Mouse (Mus musculus): ENCODE measurements around the gene Dnajc19. TPM values are rescaled to one million over a fixed set of nuclear protein-coding genes. Genes with fewer than 3 reads are reported as not detected.
"Not testable (repeated sequence)": the region's sequence is repeated elsewhere in the genome, so short reads cannot be mapped to it uniquely, and the experiment has no call there.

Gene Dnajc19
- polyA plus RNA-seq, 1 experiment from 2014 or later: 182 TPM

GRCm38 (mm10) chr3:34081929-34082328 lies 808 bp upstream of the Dnajc19 start:
- WGBS: 88% methylated on average over 3 of the region's 3 CpGs
- Histone ChIP-seq H3K4me1 (replicated peaks) (peaks cover 21% of the 10 kb centered on the region), H3K4me3 (peak overlapping the region; percentile 87), H3K9me3 (no peaks in the 10 kb centered on the region), H3K27ac (peak overlapping the region; percentile 92; the same call in 1 of the 2 replicates), H3K36me3 (peaks cover 24% of the 10 kb centered on the region), H3K27me3 (ENCODE audit: insufficient read depth, poor library complexity, severe bottlenecking) (no peaks in the 10 kb centered on the region)
- no peak for DNase-seq (ENCODE audit: low spot score)

GRCm38 (mm10) chr3:34076058-34076759 lies 4.9 kb downstream of the Dnajc19 start:
- WGBS: 89% methylated on average over 6 of the region's 6 CpGs
- H3K27ac ChIP-seq: no peak overlapping the region

DNA sequence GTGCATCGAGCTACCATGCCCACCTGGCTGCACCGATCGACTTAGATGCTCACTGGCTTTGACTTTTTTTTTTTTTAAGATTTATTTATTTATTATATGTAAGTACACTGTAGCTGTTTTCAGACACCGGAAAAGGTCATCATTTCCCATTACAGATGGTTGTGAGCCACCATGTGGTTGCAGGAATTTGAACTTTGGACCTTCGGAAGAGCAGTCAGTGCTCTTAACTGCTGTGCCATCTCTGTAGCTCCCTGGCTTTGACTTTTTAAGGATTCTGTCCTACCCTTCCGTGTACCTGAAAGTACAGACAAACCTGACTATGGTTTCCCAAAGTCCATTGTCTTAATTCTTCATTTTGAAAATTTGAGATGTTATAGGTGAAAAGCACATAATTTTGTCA lies 8.4 kb downstream of the Dnajc19 start:
- peaks cover 94% of the 10 kb centered on the region for H3K36me3 ChIP-seq
- H3K4me1 ChIP-seq (replicated peaks): no peaks in the 10 kb centered on the region
- no peak for DNase-seq (ENCODE audit: low spot score)
- H3K27ac ChIP-seq: no peak overlapping the region
- no peaks in the 10 kb centered on the region for H3K9me3 ChIP-seq
- WGBS: 93% methylated on average over 6 of the region's 6 CpGs
- H3K27me3 ChIP-seq (ENCODE audit: insufficient read depth, poor library complexity, severe bottlenecking): no peaks in the 10 kb centered on the region
- no peak overlapping the region for H3K4me3 ChIP-seq

More at GRCm38 (mm10) chr3:34076058-34076759, 4.9 kb downstream of the Dnajc19 start:
- H3K4me3 ChIP-seq: no peak overlapping the region
- H3K36me3 ChIP-seq: peaks cover 79% of the 10 kb centered on the region
- no peaks in the 10 kb centered on the region for H3K27me3 ChIP-seq (ENCODE audit: insufficient read depth, poor library complexity, severe bottlenecking)
- no peaks in the 10 kb centered on the region for H3K9me3 ChIP-seq
- H3K4me1 ChIP-seq (replicated peaks): peaks cover 11% of the 10 kb centered on the region
- no peak for DNase-seq (ENCODE audit: low spot score)

GRCm38 (mm10) chr3:34068943-34069342 lies 12.2 kb downstream of the Dnajc19 start:
- 96% methylated on average over 7 of the region's 7 CpGs for WGBS
- H3K9me3 ChIP-seq: not testable (repeated sequence)
- H3K36me3 ChIP-seq: peaks cover 90% of the 10 kb centered on the region

GRCm38 (mm10) chr3:34062352-34062751 lies 18.8 kb downstream of the Dnajc19 start:
- peaks cover 93% of the 10 kb centered on the region for H3K36me3 ChIP-seq
- no peak overlapping the region for H3K27ac ChIP-seq
- H3K4me1 ChIP-seq (replicated peaks): no peaks in the 10 kb centered on the region
- no peak for DNase-seq (ENCODE audit: low spot score)
- no peaks in the 10 kb centered on the region for H3K9me3 ChIP-seq
- H3K27me3 ChIP-seq (ENCODE audit: insufficient read depth, poor library complexity, severe bottlenecking): no peaks in the 10 kb centered on the region
- 94% methylated on average over 2 of the region's 2 CpGs for WGBS
- H3K4me3 ChIP-seq: no peak overlapping the region

More at GRCm38 (mm10) chr3:34068943-34069342, 12.2 kb downstream of the Dnajc19 start:
- H3K4me1 ChIP-seq (replicated peaks); DNase-seq (ENCODE audit: low spot score); H3K27me3 ChIP-seq (ENCODE audit: insufficient read depth, poor library complexity, severe bottlenecking); H3K27ac ChIP-seq; H3K4me3 ChIP-seq: not testable (repeated sequence)

DNA sequence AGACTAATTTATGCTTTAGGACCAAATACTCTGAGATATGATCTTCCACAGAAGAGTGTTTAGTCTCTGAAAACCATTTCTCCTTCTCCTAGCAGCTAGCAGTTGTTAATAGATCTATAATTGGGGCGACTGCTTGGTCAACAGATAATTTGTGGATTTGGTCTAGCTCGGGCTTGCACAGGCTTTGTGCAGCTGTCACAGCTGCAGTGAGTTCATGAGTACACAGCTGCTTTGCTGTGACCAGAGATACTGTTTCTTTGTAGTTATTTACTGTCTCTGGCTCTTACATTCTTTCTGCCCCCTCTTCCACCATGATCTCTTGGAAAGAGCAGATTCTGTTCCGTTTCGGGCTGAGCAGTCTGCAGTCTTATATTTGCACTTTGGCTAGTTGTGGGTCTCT lies 39.1 kb downstream of the Dnajc19 start:
- no peak for DNase-seq (ENCODE audit: low spot score)
- no peaks in the 10 kb centered on the region for H3K4me1 ChIP-seq (replicated peaks)
- no peak overlapping the region for H3K4me3 ChIP-seq
- H3K27ac ChIP-seq: no peak overlapping the region
- 96% methylated on average over 4 of the region's 4 CpGs for WGBS
- H3K36me3 ChIP-seq: peaks cover 54% of the 10 kb centered on the region
- H3K27me3 ChIP-seq (ENCODE audit: insufficient read depth, poor library complexity, severe bottlenecking): no peaks in the 10 kb centered on the region
- no peaks in the 10 kb centered on the region for H3K9me3 ChIP-seq

- WGBS: 94% methylated on average over 3 of the region's 3 CpGs
- Histone ChIP-seq H3K36me3 (peaks cover 9% of the 10 kb centered on the region), H3K27ac (no peak overlapping the region), H3K4me1 (replicated peaks) (no peaks in the 10 kb centered on the region), H3K27me3 (ENCODE audit: insufficient read depth, poor library complexity, severe bottlenecking) (no peaks in the 10 kb centered on the region), H3K9me3 (no peaks in the 10 kb centered on the region), H3K4me3 (no peak overlapping the region)
- no peak for DNase-seq (ENCODE audit: low spot score)
Observed at GRCm38 (mm10) chr3:34035706-34036105, 45.4 kb downstream of the Dnajc19 start.

DNA sequence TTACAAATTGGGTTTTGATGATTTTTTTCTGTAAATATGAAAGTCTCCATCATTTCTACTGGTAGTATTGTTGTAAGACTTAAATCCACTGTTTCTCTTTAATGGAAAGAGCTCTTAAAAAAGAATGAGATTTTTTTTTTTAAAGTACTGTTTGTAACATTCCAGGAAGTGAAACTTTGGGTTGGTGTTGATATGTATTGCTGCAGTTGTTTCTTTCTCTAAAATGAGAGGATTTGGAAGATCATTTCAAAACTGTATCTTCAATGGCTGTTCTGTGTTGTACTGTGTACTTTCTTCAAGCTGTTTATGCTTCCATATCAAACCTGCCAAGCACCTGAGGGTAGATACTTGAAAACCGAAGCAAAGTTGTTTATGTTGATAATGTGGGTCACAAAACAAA lies 46.3 kb downstream of the Dnajc19 start:
- Histone ChIP-seq H3K27me3 (ENCODE audit: insufficient read depth, poor library complexity, severe bottlenecking) (no peaks in the 10 kb centered on the region), H3K9me3 (no peaks in the 10 kb centered on the region), H3K4me1 (replicated peaks) (no peaks in the 10 kb centered on the region), H3K36me3 (peaks cover 5% of the 10 kb centered on the region), H3K27ac (no peak overlapping the region), H3K4me3 (no peak overlapping the region)
- 83% methylated on average over 1 of the region's 1 CpGs for WGBS
- no peak for DNase-seq (ENCODE audit: low spot score)

GRCm38 (mm10) chr3:34033720-34034364 lies 47.3 kb downstream of the Dnajc19 start:
- no peaks in the 10 kb centered on the region for H3K9me3 ChIP-seq
- WGBS: 89% methylated on average over 3 of the region's 3 CpGs
- no peaks in the 10 kb centered on the region for H3K4me1 ChIP-seq (replicated peaks)
- DNase-seq (ENCODE audit: low spot score): no peak
- H3K27me3 ChIP-seq (ENCODE audit: insufficient read depth, poor library complexity, severe bottlenecking): no peaks in the 10 kb centered on the region
- no peak overlapping the region for H3K27ac ChIP-seq
- H3K36me3 ChIP-seq: peaks cover 5% of the 10 kb centered on the region
- H3K4me3 ChIP-seq: no peak overlapping the region

DNA sequence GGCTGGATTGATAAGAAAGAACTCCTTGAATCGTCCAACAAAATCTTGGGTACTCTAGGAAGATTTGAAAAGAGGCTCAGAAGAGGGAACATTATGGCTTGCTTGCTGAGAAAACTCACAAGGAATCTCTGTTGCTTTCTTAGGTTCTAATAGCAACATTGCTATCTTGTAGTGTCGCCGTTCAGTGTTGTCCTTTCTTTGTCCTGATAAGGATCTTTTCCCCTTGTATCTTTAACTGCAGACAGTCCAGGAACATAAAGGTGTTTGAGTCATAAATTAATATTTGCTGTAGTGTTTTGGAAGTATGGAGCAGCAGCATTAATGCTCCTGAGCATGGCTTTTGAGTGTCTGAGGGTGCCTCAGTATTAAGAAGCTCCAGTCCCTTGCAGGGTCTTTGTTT lies 50.5 kb downstream of the Dnajc19 start:
- Histone ChIP-seq H3K27me3 (ENCODE audit: insufficient read depth, poor library complexity, severe bottlenecking) (no peaks in the 10 kb centered on the region), H3K4me1 (replicated peaks) (no peaks in the 10 kb centered on the region), H3K9me3 (no peaks in the 10 kb centered on the region), H3K27ac (no peak overlapping the region), H3K4me3 (no peak overlapping the region), H3K36me3 (peaks cover 5% of the 10 kb centered on the region; the same call in 1 of the 2 replicates)
- 88% methylated on average over 3 of the region's 3 CpGs for WGBS
- DNase-seq (ENCODE audit: low spot score): no peak

DNA sequence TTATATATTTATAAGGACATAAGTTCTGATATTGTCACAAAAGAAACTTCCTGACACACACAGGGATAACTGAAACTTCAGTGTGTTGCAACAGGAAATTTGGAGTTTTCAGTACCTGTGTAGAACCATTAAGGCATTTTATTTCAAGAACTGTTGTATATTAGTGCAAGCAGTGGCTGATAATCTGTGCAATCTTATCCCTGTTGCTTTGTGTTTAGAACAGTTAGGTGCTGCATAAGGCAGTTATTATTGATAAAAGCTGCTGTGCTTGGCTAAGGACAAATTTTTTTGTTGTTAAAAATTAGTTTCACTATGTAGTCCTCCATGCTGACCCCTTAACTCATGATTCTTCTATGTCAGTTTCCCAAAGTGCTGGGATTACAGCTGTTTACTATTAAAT lies 52.2 kb downstream of the Dnajc19 start:
- Histone ChIP-seq H3K27me3 (ENCODE audit: insufficient read depth, poor library complexity, severe bottlenecking) (no peaks in the 10 kb centered on the region), H3K4me1 (replicated peaks) (no peaks in the 10 kb centered on the region), H3K4me3 (no peak overlapping the region), H3K36me3 (peaks cover 13% of the 10 kb centered on the region; the same call in 1 of the 2 replicates), H3K9me3 (no peaks in the 10 kb centered on the region), H3K27ac (no peak overlapping the region)
- no peak for DNase-seq (ENCODE audit: low spot score)

DNA sequence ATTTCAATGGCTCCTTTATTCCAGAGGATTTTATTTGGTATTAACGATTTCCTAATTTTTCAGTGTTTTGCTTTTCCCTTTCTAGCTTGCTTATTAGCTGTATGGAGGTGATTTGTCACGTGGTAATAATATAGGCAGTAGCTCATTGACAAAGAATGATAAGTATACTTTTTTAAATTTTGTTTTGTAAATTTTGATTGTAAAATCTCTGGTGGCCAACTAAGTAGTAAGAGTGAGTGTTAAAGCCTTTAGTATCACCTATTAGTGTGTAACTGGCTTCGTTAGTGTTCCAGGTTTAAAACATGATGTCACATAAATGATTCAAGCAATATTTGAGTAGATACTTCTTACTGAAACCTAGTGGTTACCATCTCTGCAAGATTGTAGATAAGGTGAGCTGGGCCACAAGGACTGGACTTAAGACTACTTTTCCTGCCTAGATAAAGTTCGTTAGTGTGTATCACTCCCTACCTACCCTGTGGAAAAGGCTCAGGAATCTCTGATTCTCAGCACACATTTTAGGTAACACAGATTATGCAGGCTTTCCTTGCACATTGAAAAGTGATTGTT lies 59.8 kb downstream of the Dnajc19 start:
- Histone ChIP-seq H3K9me3 (no peaks in the 10 kb centered on the region), H3K27me3 (ENCODE audit: insufficient read depth, poor library complexity, severe bottlenecking) (no peaks in the 10 kb centered on the region), H3K36me3 (peaks cover 23% of the 10 kb centered on the region; the same call in 1 of the 2 replicates), H3K4me1 (replicated peaks) (peaks cover 14% of the 10 kb centered on the region), H3K27ac (no peak overlapping the region), H3K4me3 (peak overlapping the region; percentile 96)
- DNase-seq (ENCODE audit: low spot score): no peak
- 76% methylated on average over 4 of the region's 4 CpGs for WGBS
